Mouse (Mus musculus) monocyte, adult 5-6 weeks (primary cell): ENCODE measurements around the gene Pde7b. TPM values are rescaled to one million over a fixed set of nuclear protein-coding genes. Genes with fewer than 3 reads are reported as not detected.

Experiments
- total RNA-seq: library from RNA; stranded (forward); fragments of 200-1000, 200-491, 200-594 nt; gene quantifications from 3 replicates; pipeline ENCODE4 v1.2.3, GENCODE M21; 2017

The Pde7b gene
- total RNA-seq, 1 experiment from 2014 or later, result 3.7 TPM

Other genes with a start within 250 kb of the Pde7b start
- gene Ahi1, start 227.5 kb upstream of the Pde7b start, total RNA-seq, result 2.3 to 7.2 TPM (median 5.8 TPM) in 3 replicates